Mouse (Mus musculus) limb, embryonic 14.5 days (tissue): ENCODE data around the gene Krt77. TPM values are rescaled to one million over a fixed set of nuclear protein-coding genes. Genes with fewer than 3 reads are reported as not detected.
A peak's percentile ranks its signal among the peaks of the same experiment; 100 is the strongest.

Source experiments
- ATAC-seq: fragments of 200-750 bp; cut with Nextera tagmentation; 2 replicates; pipeline ENCODE4 v1.8.0; 2017; ENCODE audit warnings: low read depth, moderate number of reproducible peaks, moderate TSS enrichment; ENCODE audit not compliant: low FRiP score
- DNase-seq: peaks from one replicate; pipeline ENCODE4 v3.0.0-alpha.2; 2015; ENCODE audit warnings: low spot score
- H3K27ac ChIP-seq: fragments of 300-500 bp; sonication (generic); replicated peaks from 2 replicates; pipeline ENCODE4 v1.5.1; 2014; ENCODE audit warnings: low read depth, mild to moderate bottlenecking, low read length, moderate library complexity, mixed read lengths
- H3K27me3 ChIP-seq: fragments of 300-500 bp; sonication (generic); 2 replicates; pipeline ENCODE4 v1.6.1; 2014; ENCODE audit warnings: low read length, mixed read lengths; ENCODE audit not compliant: control insufficient read depth, insufficient read depth
- H3K36me3 ChIP-seq: fragments of 300-500 bp; sonication (generic); 2 replicates; pipeline ENCODE4 v1.6.1; 2014; ENCODE audit warnings: mild to moderate bottlenecking, low read length, moderate library complexity, mixed read lengths; ENCODE audit not compliant: control insufficient read depth, insufficient read depth
- H3K4me1 ChIP-seq: fragments of 300-500 bp; sonication (generic); 2 replicates; pipeline ENCODE4 v1.6.1; 2014; ENCODE audit warnings: antibody characterized with exemption, low read length, mixed read lengths; ENCODE audit not compliant: control insufficient read depth, insufficient read depth
- H3K4me2 ChIP-seq: fragments of 300-500 bp; sonication (generic); replicated peaks from 2 replicates; pipeline ENCODE4 v1.6.1; 2014; ENCODE audit warnings: low read depth, mild to moderate bottlenecking, low read length, moderate library complexity; ENCODE audit not compliant: severe bottlenecking
- H3K4me3 ChIP-seq: fragments of 300-500 bp; sonication (generic); replicated peaks from 2 replicates; pipeline ENCODE4 v1.5.1; 2014; ENCODE audit warnings: low read length
- H3K9ac ChIP-seq: fragments of 300-500 bp; sonication (generic); 2 replicates; pipeline ENCODE4 v1.6.1; 2014; ENCODE audit warnings: mild to moderate bottlenecking, low read depth, low read length, moderate library complexity; ENCODE audit not compliant: severe bottlenecking
- H3K9me3 ChIP-seq: fragments of 300-500 bp; sonication (generic); 2 replicates; pipeline ENCODE4 v1.6.1; 2016; ENCODE audit warnings: low read length; ENCODE audit not compliant: control insufficient read depth
- POLR2A ChIP-seq: fragments of 200-500 bp; IDR thresholded peaks from 2 replicates; pipeline ENCODE4 v1.8.0; 2012; ENCODE audit warnings: inconsistent platforms, mild to moderate bottlenecking, moderate library complexity, borderline replicate concordance; ENCODE audit not compliant: insufficient read depth, insufficient read length; ENCODE audit errors: extremely low read depth
- WGBS: fragments of 180-500 bp; shearing (Covaris S2); extraction: QIAGEN DNeasy Blood & Tissue Kit; methylation state at CpG from one replicate; pipeline ENCODE4 v1.1.7; 2014; 5-methylcytosine and 5-hydroxymethylcytosine counted together
- polyA plus RNA-seq, 2 experiments: library from polyadenylated mRNA; depleted of rRNA in 1 of 2; stranded (reverse) in 1 of 2; unstranded in 1 of 2; fragments of >200 nt; fragmentation: Nextera tagmentation in 1 of 2; extraction: Ambion mirVana in 1 of 2; gene quantifications; 2 replicates each; pipeline versions ENCODE4 v1.2.1 to v1.2.3; 2012 to 2014

Krt77 gene
- polyA plus RNA-seq, 2 experiments, result 19.9 to 32.8 TPM

- WGBS, result 53% methylated on average over 4 of the region's 4 CpGs
- ATAC-seq (no peak), DNase-seq (no peak)
Observed at GRCm38 (mm10) chr15:101892820-101893219, 23.3 kb upstream of the Krt77 start, which contains the start of gene Krt76. Gene Krt76, minus strand, starts transcription at chr15:101892920.

DNA sequence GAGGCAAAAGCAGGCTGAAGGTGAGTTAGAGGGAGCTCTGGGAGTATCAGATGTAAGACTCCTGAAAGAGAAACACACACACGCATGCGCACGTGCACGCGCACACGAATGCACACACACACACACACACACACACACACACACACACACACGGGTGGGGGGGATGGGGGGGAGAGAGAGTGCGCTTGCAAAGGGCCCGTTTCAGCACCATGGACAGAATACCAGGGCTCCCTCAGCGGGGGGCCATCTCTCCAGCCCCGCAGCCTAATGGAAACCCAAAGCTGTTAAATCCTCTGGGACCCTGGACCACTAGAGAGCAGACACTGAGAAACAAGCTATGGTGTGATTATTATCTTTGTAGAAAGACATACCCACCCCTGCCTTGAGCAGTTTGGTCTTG, 10.3 kb upstream of the Krt77 start:
- no peak for TF ChIP-seq POLR2A
- Histone ChIP-seq H3K4me1 (no peaks in the 10 kb centered on the region), H3K4me3 (no peak overlapping the region), H3K36me3 (no peaks in the 10 kb centered on the region), H3K27ac (no peak overlapping the region), H3K9ac (no peak overlapping the region), H3K4me2 (no peak overlapping the region), H3K27me3 (no peaks in the 10 kb centered on the region), H3K9me3 (no peaks in the 10 kb centered on the region)
- WGBS, result 30% methylated on average over 10 of the region's 11 CpGs
- ATAC-seq (no peak), DNase-seq (peak; percentile 60)

More at GRCm38 (mm10) chr15:101892820-101893219, 23.3 kb upstream of the Krt77 start, which contains the start of gene Krt76:
- Histone ChIP-seq H3K4me3 (no peak within 1 kb of the TSS), H3K9ac (no peak within 1 kb of the TSS), H3K4me1 (no peaks in the 10 kb centered on the region), H3K36me3 (no peaks in the 10 kb centered on the region), H3K27me3 (no peaks in the 10 kb centered on the region), H3K4me2 (no peak within 1 kb of the TSS), H3K27ac (no peak within 1 kb of the TSS), H3K9me3 (no peaks in the 10 kb centered on the region)
- no peak for TF ChIP-seq POLR2A

DNA sequence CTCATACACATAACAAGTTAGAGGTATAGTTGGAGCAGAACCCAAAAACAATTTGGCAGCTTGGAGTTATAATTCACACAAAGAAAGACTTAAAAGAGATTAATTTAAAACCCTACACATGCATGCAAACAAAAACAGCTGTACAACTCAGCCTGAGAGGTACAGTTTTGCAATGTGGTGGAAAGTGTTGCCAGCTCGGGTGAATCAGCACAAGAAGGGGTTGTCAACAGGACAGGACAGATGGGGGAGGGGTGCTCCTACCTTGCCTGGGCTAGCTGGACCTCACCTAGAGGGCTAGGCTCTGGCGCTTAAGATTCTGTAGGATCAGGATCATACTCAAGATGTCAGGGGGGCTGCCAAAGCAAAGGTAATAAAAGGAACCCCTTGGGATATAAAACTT, 8.5 kb upstream of the Krt77 start:
- H3K9ac ChIP-seq, result no peak overlapping the region
- ATAC-seq (no peak), DNase-seq (no peak)
- H3K27ac ChIP-seq, result no peak overlapping the region
- no peaks in the 10 kb centered on the region for H3K36me3 ChIP-seq
- no peaks in the 10 kb centered on the region for H3K9me3 ChIP-seq
- no peaks in the 10 kb centered on the region for H3K27me3 ChIP-seq
- H3K4me1 ChIP-seq, result no peaks in the 10 kb centered on the region
- TF ChIP-seq POLR2A, result no peak
- H3K4me2 ChIP-seq, result no peak overlapping the region
- H3K4me3 ChIP-seq, result no peak overlapping the region
- 59% methylated on average over 2 of the region's 2 CpGs for WGBS

DNA sequence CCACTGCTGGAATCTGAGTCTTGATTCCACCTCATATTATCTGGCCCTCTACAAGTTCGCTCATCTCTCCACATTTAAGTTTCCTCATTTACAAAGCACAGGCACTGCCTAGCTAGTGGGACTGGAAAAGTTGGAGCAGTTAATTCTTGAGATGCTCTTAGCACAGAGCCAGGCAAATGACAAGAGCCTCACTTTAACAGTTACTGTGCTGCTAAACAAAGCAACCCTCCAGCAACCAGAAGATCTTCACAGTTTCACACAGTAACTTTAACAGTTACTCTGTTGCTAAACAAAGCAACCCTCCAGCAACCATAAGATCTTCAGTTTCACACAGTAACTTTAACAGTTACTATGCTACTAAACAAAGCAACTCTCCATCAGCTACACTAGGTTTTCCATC, 4.9 kb upstream of the Krt77 start:
- DNase-seq, result no peak
- Histone ChIP-seq H3K9me3 (no peaks in the 10 kb centered on the region), H3K9ac (no peak overlapping the region), H3K4me3 (no peak overlapping the region), H3K36me3 (no peaks in the 10 kb centered on the region), H3K4me1 (no peaks in the 10 kb centered on the region), H3K27me3 (no peaks in the 10 kb centered on the region), H3K27ac (no peak overlapping the region), H3K4me2 (no peak overlapping the region)
- TF ChIP-seq POLR2A, result no peak
- ATAC-seq, result no peak
- 77% methylated on average over 1 of the region's 1 CpGs for WGBS

DNA sequence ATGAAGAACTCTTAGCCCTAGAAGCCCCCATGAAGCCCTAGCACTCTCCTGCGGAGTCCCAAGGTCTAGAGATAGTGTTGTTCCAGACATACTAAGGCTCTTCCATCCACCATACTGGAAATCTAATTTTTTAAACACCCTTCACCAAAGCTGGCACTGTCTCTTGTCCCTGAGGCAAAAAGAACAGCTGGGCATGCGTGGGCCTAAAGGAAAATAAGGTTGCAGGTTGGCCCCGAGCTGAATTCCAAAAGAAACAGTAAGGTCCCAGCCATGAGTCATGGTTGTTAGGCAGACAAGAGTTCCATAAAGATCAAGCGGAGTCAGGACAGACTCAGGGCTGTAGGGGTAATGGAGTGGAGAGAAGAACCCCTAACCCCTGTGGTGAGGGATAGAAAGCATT, 3.7 kb upstream of the Krt77 start:
- Histone ChIP-seq H3K27me3 (0 out of 2 replicates have a peak, but pooled peaks cover 4% of the 10 kb centered on the region), H3K27ac (no peak overlapping the region), H3K9me3 (no peaks in the 10 kb centered on the region), H3K36me3 (no peaks in the 10 kb centered on the region), H3K4me1 (no peaks in the 10 kb centered on the region), H3K9ac (no peak overlapping the region), H3K4me2 (no peak overlapping the region), H3K4me3 (no peak overlapping the region)
- ATAC-seq (no peak), DNase-seq (no peak)
- WGBS, result 65% methylated on average over 4 of the region's 4 CpGs
- TF ChIP-seq POLR2A, result no peak

DNA sequence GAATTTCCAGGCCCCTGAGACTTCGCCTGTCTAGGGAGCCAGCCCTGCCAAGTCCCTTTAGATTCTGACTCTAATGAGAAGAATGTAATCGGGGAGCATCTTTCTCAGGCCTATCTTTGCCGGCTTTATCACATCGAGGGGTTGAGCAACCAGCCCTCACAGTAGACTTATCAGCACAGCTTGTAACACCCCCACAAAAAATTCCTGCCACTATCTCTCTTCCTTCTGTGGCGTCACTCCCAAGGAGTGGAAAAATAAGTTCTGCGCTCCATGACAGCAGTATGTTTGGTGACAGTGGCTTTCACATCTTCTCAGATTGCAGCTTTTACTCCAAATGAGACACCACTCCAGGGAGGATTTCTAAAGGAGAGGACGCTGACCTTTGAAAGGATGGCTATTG, 2.8 kb downstream of the Krt77 start:
- 86% methylated on average over 7 of the region's 7 CpGs for WGBS
- Histone ChIP-seq H3K4me1 (no peaks in the 10 kb centered on the region), H3K9me3 (no peaks in the 10 kb centered on the region), H3K27me3 (peaks cover 4% of the 10 kb centered on the region; the same call in 1 of the 2 replicates), H3K9ac (no peak overlapping the region), H3K4me2 (no peak overlapping the region), H3K4me3 (no peak overlapping the region), H3K27ac (no peak overlapping the region), H3K36me3 (no peaks in the 10 kb centered on the region)
- no peak for ATAC-seq
- no peak for DNase-seq
- TF ChIP-seq POLR2A, result no peak
